ENCODE assay signal across 1 mouse cellular context in genomic region chr19:10604534-10604933, GRCm38 (mm10).
TF ChIP-seq lines count a peak whose summit lies in the region.

No protein-coding gene starts in this region.

TF ChIP-seq in MEL, 35 proteins besides CTCF, POLR2A, EP300 and RAD21 (continued from another document):
- TF ChIP-seq MXI1 (IDR thresholded peaks at IDR 0.05; ENCODE audit: low read depth, low read length) (0 out of 2 replicates have a peak, but pooled peaks have one; percentile 16), JUND (IDR thresholded peaks at IDR 0.05; ENCODE audit: low read depth, low read length) (no peak), SIN3A (IDR thresholded peaks at IDR 0.05; ENCODE audit: low read length) (peak; percentile 9; the same call in 1 of the 2 replicates), NRF1 (IDR thresholded peaks at IDR 0.05; ENCODE audit: insufficient read depth, low read depth, low read length, poor library complexity, severe bottlenecking) (no peak), HCFC1 (IDR thresholded peaks at IDR 0.05; ENCODE audit: low read depth, low read length) (no peak), ZNF384 (IDR thresholded peaks at IDR 0.05; ENCODE audit: low read depth, low read length) (no peak), RCOR1 (IDR thresholded peaks at IDR 0.05; ENCODE audit: low read depth, low read length) (no peak)
TF ChIP-seq in MEL: peak in this region for 3.
